Mouse (Mus musculus): ENCODE measurements around the gene Vmn1r207-ps.
"Not testable (repeated sequence)": the region's sequence is repeated elsewhere in the genome, so short reads cannot be mapped to it uniquely, and the experiment has no call there.

The Vmn1r207-ps gene

DNA sequence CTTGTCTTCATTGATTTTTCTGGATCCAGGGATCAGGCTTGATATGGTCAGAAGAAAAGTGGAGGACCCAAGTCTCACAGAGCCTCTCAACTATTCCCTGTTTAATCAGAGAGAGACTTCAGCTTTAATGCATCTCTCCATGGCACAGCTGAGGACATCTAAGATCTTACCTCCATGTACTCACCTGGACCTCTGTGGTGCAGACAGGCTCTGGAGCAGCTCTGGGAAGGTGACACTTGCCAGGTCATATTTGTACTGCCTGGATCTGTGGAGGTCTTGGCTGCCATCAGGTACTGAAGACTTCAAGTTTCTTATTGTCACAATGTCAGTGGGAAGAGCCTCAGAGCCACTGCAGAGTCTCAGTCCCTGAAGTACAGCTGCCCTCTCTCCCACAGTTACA lies at the start of gene Vmn1r207-ps:
Gene Vmn1r207-ps, minus strand, starts transcription at position 101 of the 400 bp plus-strand sequence.
- not testable (repeated sequence) for DNase-seq (ENCODE audit: low spot score)

GRCm38 (mm10) chr13:22777300-22777699 lies 47.9 kb upstream of the Vmn1r207-ps start, which contains the start of gene Vmn1r208:
Gene Vmn1r208 (minus strand): TSS chr13:22777400.
- not testable (repeated sequence) for DNase-seq (ENCODE audit: low spot score)

DNA sequence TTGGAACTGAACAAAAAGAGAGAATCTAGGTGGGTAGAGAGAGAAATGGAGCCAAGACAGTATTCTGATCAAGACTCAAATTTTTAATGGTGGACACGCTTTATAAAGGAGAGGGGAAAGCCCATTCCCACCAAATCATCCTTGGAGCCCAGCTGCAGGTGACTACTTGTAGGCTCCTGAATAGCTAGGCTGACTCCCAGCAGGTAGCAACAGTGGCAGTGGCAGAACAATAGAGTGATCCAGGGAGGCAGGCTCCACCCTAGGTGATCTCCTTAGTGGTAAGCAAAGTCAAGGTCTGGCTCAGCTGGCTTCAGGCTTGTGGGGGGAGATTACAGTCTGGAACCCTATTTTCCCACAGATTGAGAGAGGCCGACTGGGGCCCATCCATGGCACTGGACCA lies 42.2 kb upstream of the Vmn1r207-ps start:
- not testable (repeated sequence) for DNase-seq (ENCODE audit: low spot score)

DNA sequence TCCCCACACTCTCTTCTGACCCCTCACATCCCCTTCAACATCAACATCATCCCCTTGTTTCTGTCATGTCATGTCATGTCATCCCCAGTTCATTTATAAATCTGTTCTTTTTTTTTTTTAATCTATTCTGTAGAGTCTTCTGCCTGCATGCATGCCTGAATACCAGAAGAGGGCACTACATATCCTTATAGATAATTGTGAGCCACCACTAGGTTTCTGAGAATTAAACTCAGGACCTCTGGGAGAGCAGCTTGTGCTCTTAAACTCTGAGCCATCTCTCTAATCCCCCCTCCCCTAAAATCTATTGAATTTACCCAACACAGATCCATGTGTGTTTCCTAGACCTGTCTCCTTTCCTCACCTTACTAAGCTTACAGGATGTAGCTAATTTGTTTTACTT lies 18.1 kb upstream of the Vmn1r207-ps start:
- DNase-seq (ENCODE audit: low spot score): no peak

- not testable (repeated sequence) for DNase-seq (ENCODE audit: low spot score)
These were observed 22.5 kb downstream of the Vmn1r207-ps start for GRCm38 (mm10) chr13:22706947-22707346.

DNA sequence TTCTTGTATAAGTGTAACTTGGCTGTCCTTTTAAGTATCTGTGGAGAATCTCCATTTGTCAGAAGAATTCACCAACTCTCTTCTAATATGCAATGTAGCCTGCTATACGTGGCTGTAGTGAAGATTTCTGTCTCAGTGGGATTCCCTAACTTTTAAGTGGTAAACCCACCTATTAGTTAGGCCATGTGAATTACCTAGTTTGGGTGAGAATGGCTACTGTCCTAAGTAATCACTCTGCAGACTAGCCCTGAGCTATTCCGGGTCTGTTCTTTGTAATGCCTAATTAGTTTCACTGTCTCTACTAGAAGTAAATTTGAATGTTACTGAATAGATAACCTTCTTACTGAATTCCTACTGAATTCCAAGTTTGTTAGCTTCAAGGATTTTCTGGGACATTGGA lies 26.5 kb downstream of the Vmn1r207-ps start:
- DNase-seq (ENCODE audit: low spot score): not testable (repeated sequence)
